Mouse (Mus musculus) heart, adult 2 months (tissue): ENCODE data around the gene Sppl3.

Experiments used
- CTCF ChIP-seq: fragments of 200-600 bp; IDR thresholded peaks from 2 replicates; pipeline ENCODE4 v1.8.1; 2022; ENCODE audit warnings: antibody characterized with exemption, mild to moderate bottlenecking, moderate library complexity
- POLR2A ChIP-seq: fragments of 200-500 bp; IDR thresholded peaks from 2 replicates; pipeline ENCODE4 v1.6.1; 2011; ENCODE audit warnings: mild to moderate bottlenecking, low read depth, low read length, control low read depth; ENCODE audit not compliant: insufficient read depth

DNA sequence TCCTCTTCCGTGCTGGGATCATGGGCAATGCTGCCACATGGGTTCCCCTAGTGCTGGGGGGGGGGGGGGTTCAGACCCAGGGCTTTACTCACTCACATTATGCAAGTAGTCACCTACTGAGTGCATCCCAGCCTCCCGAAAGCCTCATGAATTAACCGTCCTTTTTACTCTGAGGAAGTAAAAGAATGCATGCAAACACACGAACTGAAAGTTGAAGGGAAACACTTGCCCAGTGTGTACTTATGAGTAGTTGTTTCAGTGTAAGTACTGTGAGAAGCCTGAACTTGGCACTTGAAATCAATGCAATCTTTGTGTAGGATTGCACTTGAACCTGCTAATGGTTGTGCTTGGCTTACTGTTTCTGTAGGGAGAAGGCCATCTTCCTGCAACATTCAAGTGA is 4.2 kb downstream of the Sppl3 start:
- no peak for TF ChIP-seq CTCF
- no peak for TF ChIP-seq POLR2A
